Mouse (Mus musculus) CH12.LX (cell line): ENCODE data around the gene Jpt2. TPM values are rescaled to one million over a fixed set of nuclear protein-coding genes. Genes with fewer than 3 reads are reported as not detected.
"Not testable (repeated sequence)": the region's sequence is repeated elsewhere in the genome, so short reads cannot be mapped to it uniquely, and the experiment has no call there.

Experiments
- DNase-seq: peaks from one replicate; pipeline ENCODE4 v3.0.0-alpha.2; 2013; ENCODE audit errors: extremely low read depth
- H3K27ac ChIP-seq: 2 replicates; pipeline ENCODE4 v1.5.1; 2012; ENCODE audit warnings: low read depth, mild to moderate bottlenecking, control low read depth, moderate library complexity; ENCODE audit not compliant: insufficient read depth
- H3K27me3 ChIP-seq: replicated peaks from 2 replicates; pipeline ENCODE3; 2012; ENCODE audit warnings: inconsistent platforms
- H3K36me3 ChIP-seq, 2 experiments: replicated peaks in 1 of 2; 2 replicates each; pipeline versions ENCODE3 to v1.6.1; 2012; ENCODE audit warnings: inconsistent platforms in 1 of 2, low read length in 1 of 2, mild to moderate bottlenecking in 1 of 2, mixed read lengths in 1 of 2, moderate library complexity in 1 of 2; ENCODE audit not compliant: control insufficient read depth in 1 of 2, insufficient read depth in 1 of 2
- H3K4me1 ChIP-seq, 2 experiments: 2 replicates each; pipeline ENCODE4 v1.6.1; 2012; ENCODE audit warnings: inconsistent platforms in 1 of 2, moderate library complexity in 1 of 2; ENCODE audit not compliant: insufficient read depth in 2 of 2, control insufficient read depth in 1 of 2
- H3K4me2 ChIP-seq: 2 replicates; pipeline ENCODE4 v1.6.1; 2012; ENCODE audit warnings: low read depth, mild to moderate bottlenecking, control low read depth; ENCODE audit not compliant: poor library complexity, insufficient read depth, severe bottlenecking
- H3K4me3 ChIP-seq, 3 experiments: fragments of 150-350 bp in 1 of 3; sonication (generic) in 1 of 3; replicated peaks in 1 of 3; 2 replicates each; pipeline versions ENCODE3 to v1.5.1; 2011 to 2012; ENCODE audit warnings: low read depth in 2 of 3, low read length in 2 of 3, mild to moderate bottlenecking in 2 of 3, moderate library complexity in 2 of 3, control low read depth in 1 of 3, improper control_type of control experiment in 1 of 3, inconsistent platforms in 1 of 3, mixed read lengths in 1 of 3; ENCODE audit not compliant: poor library complexity in 1 of 3
- H3K79me2 ChIP-seq: replicated peaks from 2 replicates; pipeline ENCODE4 v1.6.1; 2012; ENCODE audit warnings: mild to moderate bottlenecking, moderate library complexity; ENCODE audit not compliant: control insufficient read depth, poor library complexity, insufficient read depth, severe bottlenecking; ENCODE audit errors: extremely low read depth
- H3K9ac ChIP-seq: 2 replicates; pipeline ENCODE4 v1.6.1; 2012; ENCODE audit warnings: low read depth, mild to moderate bottlenecking, control low read depth, moderate library complexity; ENCODE audit not compliant: insufficient read depth
- H3K9me3 ChIP-seq: replicated peaks from 2 replicates; pipeline ENCODE3; 2012; ENCODE audit warnings: low read length, inconsistent platforms, mixed read lengths
- CTCF ChIP-seq, 2 experiments: IDR thresholded peaks in 1 of 2; conservative IDR thresholded peaks in 1 of 2; 2 replicates each; pipeline ENCODE4 v1.5.1; 2011 to 2012; ENCODE audit warnings: low read depth in 2 of 2, low read length in 2 of 2, improper control_type of control experiment in 1 of 2, inconsistent platforms in 1 of 2, mild to moderate bottlenecking in 1 of 2, moderate library complexity in 1 of 2
- ETS1 ChIP-seq: conservative IDR thresholded peaks from 2 replicates; pipeline ENCODE4 v1.6.1; 2012; ENCODE audit warnings: low read depth, mild to moderate bottlenecking, inconsistent platforms, low read length, improper control_type of control experiment, moderate library complexity
- JUND ChIP-seq: conservative IDR thresholded peaks from 2 replicates; pipeline ENCODE4 v1.6.1; 2011; ENCODE audit warnings: low read depth, low read length, improper control_type of control experiment
- KAT2A ChIP-seq: IDR thresholded peaks from 2 replicates; pipeline ENCODE4 v1.6.1; 2012; ENCODE audit warnings: low read length, improper control_type of control experiment, inconsistent platforms; ENCODE audit not compliant: insufficient replicate concordance
- MAFK ChIP-seq: IDR thresholded peaks from 2 replicates; pipeline ENCODE4 v1.6.1; 2011; ENCODE audit warnings: low read length, improper control_type of control experiment; ENCODE audit not compliant: insufficient replicate concordance
- NELFE ChIP-seq: IDR thresholded peaks from 2 replicates; pipeline ENCODE4 v1.6.1; 2011; ENCODE audit warnings: low read depth, low read length, improper control_type of control experiment
- RAD21 ChIP-seq: IDR thresholded peaks from 2 replicates; pipeline ENCODE4 v1.6.1; 2011; ENCODE audit warnings: low read depth, mild to moderate bottlenecking, low read length, improper control_type of control experiment, moderate library complexity
- RCOR1 ChIP-seq: conservative IDR thresholded peaks from 2 replicates; pipeline ENCODE4 v1.6.1; 2012; ENCODE audit warnings: low read depth, mild to moderate bottlenecking, inconsistent platforms, low read length, improper control_type of control experiment
- SMC3 ChIP-seq: IDR thresholded peaks from 2 replicates; pipeline ENCODE4 v1.6.1; 2011; ENCODE audit warnings: low read depth, low read length, improper control_type of control experiment
- ZKSCAN1 ChIP-seq: IDR thresholded peaks from 2 replicates; pipeline ENCODE4 v1.6.1; 2012; ENCODE audit warnings: low read depth, inconsistent platforms, low read length, improper control_type of control experiment, borderline replicate concordance
- ZNF384 ChIP-seq: IDR thresholded peaks from 2 replicates; pipeline ENCODE4 v1.6.1; 2012; ENCODE audit warnings: low read depth, low read length, improper control_type of control experiment, inconsistent platforms
- dilution Hi-C: fragments of 300-500 bp; cut with MboI; formaldehyde crosslinking; loops from 2 replicates; pipeline ENCODE4 v1.14.3; 2020; ENCODE audit warnings: low sequenced_read_pairs; ENCODE audit not compliant: extremely low pct_unique_long_range_greater_than_20kb, extremely low pct_ligation_motif_present
- in situ Hi-C: fragments of 300-500 bp; cut with MboI; formaldehyde crosslinking; loops from 3 replicates; pipeline ENCODE4 v1.14.3; 2019; ENCODE audit warnings: low sequenced_read_pairs, low pct_ligation_motif_present, low pct_unique_long_range_greater_than_20kb, mixed read lengths
- polyA plus RNA-seq: library from polyadenylated mRNA; unstranded; fragments of >175 nt; gene quantifications from 2 replicates; pipeline ENCODE4 v1.2.1, GENCODE M21; 2012; ENCODE audit warnings: low read depth; ENCODE audit not compliant: insufficient read length
- total RNA-seq, 2 experiments: library from RNA; depleted of rRNA; stranded (reverse); fragments of 300-350 nt in 1 of 2; fragments of >200 nt in 1 of 2; gene quantifications; 2 replicates each; pipeline ENCODE4 v1.2.3; 2012 to 2014

The Jpt2 gene
- total and polyA plus RNA-seq, 3 experiments: 33.5 to 70.9 (median 62.9) TPM

DNA sequence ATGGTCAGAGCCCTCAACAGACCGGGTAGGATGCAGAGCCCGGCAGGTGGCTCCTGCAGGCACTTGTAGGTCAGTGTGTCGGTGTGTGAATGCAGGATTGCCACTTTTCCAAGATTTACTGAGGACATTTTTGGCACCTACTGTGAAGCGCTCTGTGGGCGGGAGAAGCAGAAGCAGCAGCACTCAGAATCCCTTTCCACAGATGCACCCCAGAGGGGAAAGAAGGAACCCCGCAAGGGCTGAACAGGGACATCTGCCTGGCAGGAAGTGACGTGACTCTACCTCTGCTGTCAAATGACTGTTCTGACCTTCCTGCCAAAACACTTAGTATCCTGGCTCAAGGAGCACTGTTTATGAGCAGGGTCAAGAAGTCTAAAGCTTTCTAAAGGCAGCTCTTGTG is 17.5 kb downstream of the Jpt2 start:
- TF ChIP-seq MAFK: no peak
- TF ChIP-seq ETS1: no peak
- no peak for TF ChIP-seq KAT2A
- no peak for TF ChIP-seq ZKSCAN1
- no peak for TF ChIP-seq RCOR1
- dilution Hi-C loops: no loop called here
- Histone ChIP-seq H3K4me2 (no peak overlapping the region), H3K4me3 (no peak overlapping the region), H3K27me3 (no peaks in the 10 kb centered on the region), H3K27ac (peak overlapping the region; percentile 44), H3K79me2 (0 out of 2 replicates have a peak, but pooled peaks cover 6% of the 10 kb centered on the region), H3K36me3 (peaks cover 40 to 46% of the 10 kb centered on the region in 2 experiments), H3K4me1 (peaks cover 10 to 55% of the 10 kb centered on the region in 2 experiments; a peak in 3 of 4 replicates), H3K9ac (no peak overlapping the region; the same call in 1 of the 2 replicates), H3K9me3 (no peaks in the 10 kb centered on the region)
- peak; percentile 44 for DNase-seq
- in situ Hi-C loops: no loop called here

GRCm38 (mm10) chr17:24942453-24942852 is 18.0 kb downstream of the Jpt2 start:
- DNase-seq, H3K27ac ChIP-seq, H3K4me2 ChIP-seq, H3K27me3 ChIP-seq, in situ Hi-C loops, H3K4me3 ChIP-seq, H3K9me3 ChIP-seq, H3K79me2 ChIP-seq, H3K9ac ChIP-seq, dilution Hi-C loops: not testable (repeated sequence)
- peaks cover 10 to 55% of the 10 kb centered on the region in 2 experiments; a peak in 3 of 4 replicates for H3K4me1 ChIP-seq
- H3K36me3 ChIP-seq: peaks cover 34 to 40% of the 10 kb centered on the region in 2 experiments
- TF ChIP-seq RAD21 (peak; percentile 31), SMC3 (peak; percentile 26), CTCF (conservative IDR thresholded peaks at IDR 0.05 in 1 of 2, IDR thresholded peaks at IDR 0.05 in 1 of 2; ENCODE audit: low read depth in 2 of 2, low read length in 2 of 2) (peak; percentile 27 to 60; a peak in 3 of 4 replicates)

GRCm38 (mm10) chr17:24937266-24937665 is 23.2 kb downstream of the Jpt2 start:
- peak overlapping the region; percentile 88 for H3K9ac ChIP-seq
- in situ Hi-C loops: no loop called here
- peaks cover 5 to 33% of the 10 kb centered on the region in 2 experiments for H3K36me3 ChIP-seq
- peak overlapping the region; percentile 74 to 99 (median 98) for H3K4me3 ChIP-seq
- H3K27me3 ChIP-seq: no peaks in the 10 kb centered on the region
- no peak for DNase-seq
- peak overlapping the region; percentile 67 for H3K4me2 ChIP-seq
- peak overlapping the region; percentile 65 for H3K27ac ChIP-seq
- no peaks in the 10 kb centered on the region for H3K9me3 ChIP-seq
- H3K4me1 ChIP-seq: peaks cover 8 to 43% of the 10 kb centered on the region in 2 experiments; a peak in 3 of 4 replicates
- no peak for TF ChIP-seq NELFE
- TF ChIP-seq CTCF (conservative IDR thresholded peaks at IDR 0.05 in 1 of 2, IDR thresholded peaks at IDR 0.05 in 1 of 2; ENCODE audit: low read depth in 2 of 2, low read length in 2 of 2): peak in 1 of 2 experiments; percentile 47; a peak in 2 of 4 replicates
- TF ChIP-seq JUND: 0 out of 2 replicates have a peak, but pooled peaks have one; percentile 7
- TF ChIP-seq ZNF384: peak; percentile 59; the same call in 1 of the 2 replicates
- dilution Hi-C loops: no loop called here
- peaks cover 39% of the 10 kb centered on the region for H3K79me2 ChIP-seq
